Mouse (Mus musculus) bone marrow macrophage, adult 2 months (primary cell): ENCODE data around the gene Chdh.

ENCODE experiments used
- CTCF ChIP-seq: IDR thresholded peaks from 2 replicates; pipeline ENCODE4 v1.5.1; 2012; ENCODE audit warnings: low read depth, mild to moderate bottlenecking, low read length, moderate library complexity
- POLR2A ChIP-seq: IDR thresholded peaks from 2 replicates; pipeline ENCODE4 v1.6.1; 2012; ENCODE audit warnings: mild to moderate bottlenecking, low read depth, low read length, borderline replicate concordance

DNA sequence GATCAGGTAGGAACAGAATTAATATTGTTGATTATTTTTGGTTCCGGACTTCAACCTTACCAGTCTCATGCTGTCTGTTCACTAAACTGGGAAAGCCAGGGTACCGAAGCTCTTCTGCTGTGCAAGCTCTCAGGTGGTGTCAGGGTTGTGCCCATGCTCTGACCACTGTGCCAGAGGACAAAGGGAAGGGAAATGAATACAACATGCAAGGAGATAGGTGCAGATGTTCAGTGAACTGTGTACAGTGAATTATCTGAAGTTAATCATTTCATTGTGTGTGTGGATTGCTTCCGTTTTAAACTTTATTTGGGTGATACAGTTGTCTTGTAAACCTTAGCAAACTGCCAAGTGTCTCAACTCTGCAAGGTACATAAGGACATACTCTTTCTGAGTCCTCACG lies 20.5 kb upstream of the Chdh start:
- TF ChIP-seq CTCF = no peak
- TF ChIP-seq POLR2A = no peak
